Mouse (Mus musculus) heart, embryonic 10.5 days (tissue): ENCODE data around the gene Plxnd1. TPM values are rescaled to one million over a fixed set of nuclear protein-coding genes. Genes with fewer than 3 reads are reported as not detected.
A peak's percentile ranks its signal among the peaks of the same experiment; 100 is the strongest.

ENCODE experiments used
- DNase-seq: peaks from one replicate; pipeline ENCODE4 v3.0.0-alpha.2; 2017; ENCODE audit warnings: low spot score
- H3K27ac ChIP-seq: fragments of 300-500 bp; sonication (generic); 2 replicates; pipeline ENCODE4 v1.5.1; 2016; ENCODE audit warnings: mild to moderate bottlenecking
- H3K27me3 ChIP-seq: fragments of 300-500 bp; sonication (generic); 2 replicates; pipeline ENCODE4 v1.6.1; 2016; ENCODE audit warnings: mild to moderate bottlenecking; ENCODE audit not compliant: poor library complexity, insufficient read depth, severe bottlenecking
- H3K36me3 ChIP-seq: fragments of 300-500 bp; sonication (generic); 2 replicates; pipeline ENCODE4 v1.6.1; 2016; ENCODE audit warnings: mild to moderate bottlenecking, moderate library complexity
- H3K4me1 ChIP-seq: fragments of 300-500 bp; sonication (generic); 2 replicates; pipeline ENCODE4 v1.6.1; 2016; ENCODE audit warnings: mild to moderate bottlenecking
- H3K4me3 ChIP-seq: fragments of 300-500 bp; sonication (generic); 2 replicates; pipeline ENCODE4 v1.5.1; 2016; ENCODE audit warnings: mild to moderate bottlenecking, moderate library complexity
- H3K9me3 ChIP-seq: fragments of 300-500 bp; sonication (generic); 2 replicates; pipeline ENCODE4 v1.6.1; 2016; ENCODE audit warnings: mild to moderate bottlenecking, moderate library complexity
- whole genome bisulfite sequencing: fragments of 180-500 bp; shearing (Covaris S2); methylation state at CpG from one replicate; pipeline ENCODE4 v1.1.7; 2016; 5-methylcytosine and 5-hydroxymethylcytosine counted together
- polyA plus RNA-seq: library from polyadenylated mRNA; unstranded; fragments of >200 nt; fragmentation: Nextera tagmentation; extraction: Ambion mirVana; gene quantifications from 2 replicates; pipeline ENCODE4 v1.2.1, GENCODE M21; 2016

Plxnd1 gene
- polyA plus RNA-seq, 1 experiment from 2014 or later = 42.9 TPM

- H3K4me3 ChIP-seq = no peak overlapping the region
- no peak for DNase-seq
- peak overlapping the region; percentile 87 for H3K27ac ChIP-seq
- 51% methylated on average over 5 of the region's 5 CpGs for WGBS
- no peaks in the 10 kb centered on the region for H3K27me3 ChIP-seq
- peaks cover 75% of the 10 kb centered on the region for H3K4me1 ChIP-seq
- H3K9me3 ChIP-seq = no peaks in the 10 kb centered on the region
- peaks cover 12% of the 10 kb centered on the region; the same call in 1 of the 2 replicates for H3K36me3 ChIP-seq
Measured at GRCm38 (mm10) chr6:115916611-115917010, 78.2 kb downstream of the Plxnd1 start.

GRCm38 (mm10) chr6:115915601-115916445 is 79.0 kb downstream of the Plxnd1 start:
- peak overlapping the region; percentile 31 for H3K4me3 ChIP-seq
- H3K36me3 ChIP-seq = peaks cover 12% of the 10 kb centered on the region; the same call in 1 of the 2 replicates
- WGBS = 29% methylated on average over 17 of the region's 17 CpGs
- H3K4me1 ChIP-seq = peaks cover 83% of the 10 kb centered on the region
- DNase-seq = no peak
- H3K27ac ChIP-seq = peak overlapping the region; percentile 87
- H3K9me3 ChIP-seq = no peaks in the 10 kb centered on the region
- H3K27me3 ChIP-seq = no peaks in the 10 kb centered on the region

GRCm38 (mm10) chr6:115914511-115915202 is 80.1 kb downstream of the Plxnd1 start:
- 84% methylated on average over 15 of the region's 15 CpGs for WGBS
- Histone ChIP-seq H3K36me3 (peaks cover 7% of the 10 kb centered on the region; the same call in 1 of the 2 replicates), H3K9me3 (no peaks in the 10 kb centered on the region), H3K4me3 (no peak overlapping the region), H3K4me1 (peaks cover 83% of the 10 kb centered on the region), H3K27me3 (no peaks in the 10 kb centered on the region), H3K27ac (peak overlapping the region; percentile 87)
- DNase-seq = no peak

GRCm38 (mm10) chr6:115913482-115913881 is 81.3 kb downstream of the Plxnd1 start:
- Histone ChIP-seq H3K4me3 (no peak overlapping the region), H3K4me1 (peaks cover 88% of the 10 kb centered on the region)
- 86% methylated on average over 10 of the region's 10 CpGs for WGBS

GRCm38 (mm10) chr6:115911763-115912162 is 83.0 kb downstream of the Plxnd1 start:
- Histone ChIP-seq H3K36me3 (peaks cover 6% of the 10 kb centered on the region; the same call in 1 of the 2 replicates), H3K27ac (peak overlapping the region; percentile 75), H3K9me3 (no peaks in the 10 kb centered on the region), H3K4me3 (no peak overlapping the region), H3K27me3 (no peaks in the 10 kb centered on the region), H3K4me1 (peaks cover 90% of the 10 kb centered on the region)
- DNase-seq = no peak
- WGBS = 49% methylated on average over 6 of the region's 6 CpGs

More at GRCm38 (mm10) chr6:115913482-115913881, 81.3 kb downstream of the Plxnd1 start:
- H3K27ac ChIP-seq = peak overlapping the region; percentile 87; the same call in 1 of the 2 replicates
- no peaks in the 10 kb centered on the region for H3K27me3 ChIP-seq
- no peaks in the 10 kb centered on the region for H3K9me3 ChIP-seq
- no peak for DNase-seq
- peaks cover 4% of the 10 kb centered on the region; the same call in 1 of the 2 replicates for H3K36me3 ChIP-seq

- Histone ChIP-seq H3K4me1 (peaks cover 77% of the 10 kb centered on the region), H3K9me3 (no peaks in the 10 kb centered on the region), H3K27me3 (no peaks in the 10 kb centered on the region), H3K36me3 (peaks cover 11% of the 10 kb centered on the region; the same call in 1 of the 2 replicates), H3K4me3 (no peak overlapping the region), H3K27ac (peak overlapping the region; percentile 75)
- DNase-seq = no peak
- 54% methylated on average over 8 of the region's 8 CpGs for WGBS
Measured at GRCm38 (mm10) chr6:115909940-115910339, 84.9 kb downstream of the Plxnd1 start.

GRCm38 (mm10) chr6:115909052-115909451 is 85.8 kb downstream of the Plxnd1 start:
- H3K4me1 ChIP-seq = peaks cover 73% of the 10 kb centered on the region
- no peak for DNase-seq
- 37% methylated on average over 3 of the region's 3 CpGs for WGBS
- H3K27ac ChIP-seq = peak overlapping the region; percentile 75
- peaks cover 11% of the 10 kb centered on the region; the same call in 1 of the 2 replicates for H3K36me3 ChIP-seq
- H3K4me3 ChIP-seq = no peak overlapping the region
- H3K9me3 ChIP-seq = no peaks in the 10 kb centered on the region
- H3K27me3 ChIP-seq = no peaks in the 10 kb centered on the region

- DNase-seq = no peak
- WGBS = 30% methylated on average over 6 of the region's 6 CpGs
- H3K36me3 ChIP-seq = peaks cover 11% of the 10 kb centered on the region; the same call in 1 of the 2 replicates
- no peaks in the 10 kb centered on the region for H3K27me3 ChIP-seq
- H3K9me3 ChIP-seq = no peaks in the 10 kb centered on the region
- H3K4me1 ChIP-seq = peaks cover 68% of the 10 kb centered on the region
- no peak overlapping the region for H3K4me3 ChIP-seq
- peak overlapping the region; percentile 75 for H3K27ac ChIP-seq
Measured at GRCm38 (mm10) chr6:115908421-115908982, 86.3 kb downstream of the Plxnd1 start.

GRCm38 (mm10) chr6:115906871-115907270 is 87.9 kb downstream of the Plxnd1 start:
- H3K36me3 ChIP-seq = peaks cover 11% of the 10 kb centered on the region; the same call in 1 of the 2 replicates
- no peaks in the 10 kb centered on the region for H3K9me3 ChIP-seq
- H3K4me1 ChIP-seq = peaks cover 59% of the 10 kb centered on the region
- H3K27me3 ChIP-seq = no peaks in the 10 kb centered on the region
- no peak for DNase-seq
- WGBS = 73% methylated on average over 2 of the region's 2 CpGs
- no peak overlapping the region for H3K4me3 ChIP-seq
- H3K27ac ChIP-seq = peak overlapping the region; percentile 31; the same call in 1 of the 2 replicates

- no peak for DNase-seq
- H3K4me1 ChIP-seq = peaks cover 59% of the 10 kb centered on the region
- H3K4me3 ChIP-seq = no peak overlapping the region
- no peaks in the 10 kb centered on the region for H3K9me3 ChIP-seq
- WGBS = 68% methylated on average over 1 of the region's 1 CpGs
- H3K27ac ChIP-seq = peak overlapping the region; percentile 31; the same call in 1 of the 2 replicates
- peaks cover 11% of the 10 kb centered on the region; the same call in 1 of the 2 replicates for H3K36me3 ChIP-seq
- H3K27me3 ChIP-seq = no peaks in the 10 kb centered on the region
Measured at GRCm38 (mm10) chr6:115906455-115906854, 88.3 kb downstream of the Plxnd1 start.

GRCm38 (mm10) chr6:115905568-115905967 is 89.2 kb downstream of the Plxnd1 start:
- H3K27me3 ChIP-seq = no peaks in the 10 kb centered on the region
- peak overlapping the region; percentile 56 for H3K27ac ChIP-seq
- H3K4me1 ChIP-seq = peaks cover 59% of the 10 kb centered on the region
- DNase-seq = no peak
- H3K9me3 ChIP-seq = no peaks in the 10 kb centered on the region
- H3K4me3 ChIP-seq = no peak overlapping the region
- WGBS = 67% methylated on average over 6 of the region's 6 CpGs
- H3K36me3 ChIP-seq = peaks cover 11% of the 10 kb centered on the region; the same call in 1 of the 2 replicates
